Mouse (Mus musculus) cerebellum, adult 11-12 months (tissue): Measurements from ENCODE around the gene Fate1.
A peak's percentile ranks its signal among the peaks of the same experiment; 100 is the strongest.
"Not testable (repeated sequence)": the region's sequence is repeated elsewhere in the genome, so short reads cannot be mapped to it uniquely, and the experiment has no call there.

ENCODE experiments used
- DNase-seq: peaks from one replicate; pipeline ENCODE4 v3.0.0; 2022

Gene Fate1

GRCm38 (mm10) chrX:71972686-71973085 is at the start of gene Fate1:
Fate1 (plus strand) TSS chrX:71972986.
- DNase-seq, result no peak

DNA sequence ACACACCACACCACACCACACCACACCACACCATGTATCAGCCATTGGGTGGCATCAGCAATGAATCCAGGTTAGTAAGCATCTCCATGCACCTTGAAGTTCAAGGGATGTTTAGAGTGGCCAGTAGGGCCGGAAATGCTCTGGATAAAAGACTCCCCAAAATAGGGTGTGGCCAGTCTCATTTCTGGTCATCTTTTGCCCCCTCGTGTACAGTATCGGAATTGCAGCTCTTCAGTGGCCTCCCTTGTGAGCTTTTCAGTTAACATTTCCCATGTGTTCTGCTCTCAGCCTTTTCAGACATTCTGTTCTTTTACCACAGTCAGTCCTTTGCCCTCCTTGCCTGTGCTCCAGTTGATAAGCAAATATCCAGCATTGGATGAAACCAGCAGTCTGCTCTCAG is 26.2 kb upstream of the Fate1 start:
- no peak for DNase-seq

GRCm38 (mm10) chrX:71958366-71958765 is 14.4 kb upstream of the Fate1 start:
- no peak for DNase-seq

DNA sequence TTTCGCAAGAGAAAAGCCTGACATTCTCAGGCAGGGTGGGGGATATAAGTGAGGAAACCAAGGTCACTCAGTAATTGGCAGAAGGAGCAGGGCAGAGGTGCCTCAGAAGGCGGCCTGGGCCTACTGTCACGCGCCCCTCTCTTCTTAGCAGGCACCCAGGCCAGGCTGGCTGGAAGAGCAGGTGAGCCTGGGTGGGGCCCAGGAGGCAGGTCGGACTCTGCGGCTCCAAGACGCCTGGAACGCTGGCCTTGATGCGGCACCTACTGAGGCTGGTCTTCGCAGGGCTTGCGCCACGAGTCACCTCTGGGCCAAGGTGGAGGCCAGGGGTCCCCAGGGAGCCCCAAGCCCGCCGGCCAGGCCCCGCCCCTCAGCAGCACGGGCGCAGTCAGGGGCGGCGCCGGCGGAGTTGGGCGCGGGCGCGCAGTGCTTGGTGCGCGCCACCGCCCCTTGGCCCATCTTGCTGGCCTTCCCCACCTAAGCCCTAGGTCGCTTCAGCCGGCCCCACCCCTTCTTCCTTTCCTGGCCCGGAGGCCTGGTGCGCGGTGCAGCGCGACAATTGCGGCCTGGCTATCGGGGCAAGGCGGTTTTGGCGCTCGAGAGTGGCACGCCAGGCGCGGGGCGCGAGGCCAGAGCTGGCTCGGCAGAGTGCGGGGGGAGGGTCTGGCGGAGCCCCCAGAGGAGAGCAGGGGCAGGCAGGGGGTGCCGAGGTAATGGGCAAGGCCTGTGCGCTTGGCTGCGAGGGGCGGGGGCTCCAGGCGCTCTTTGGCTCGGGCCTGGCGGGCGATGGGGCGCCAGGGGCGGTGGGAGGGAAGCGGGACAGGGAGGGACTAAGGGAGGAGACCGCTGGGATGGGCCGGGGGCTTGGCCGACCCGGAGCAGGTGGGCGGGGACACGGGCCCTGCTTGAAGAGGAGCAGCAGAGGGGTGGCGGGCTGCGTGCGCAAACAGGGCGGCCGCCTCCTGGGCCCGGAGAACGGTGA is 10.4 kb upstream of the Fate1 start, which contains the start of gene Prrg3:
Prrg3 (plus strand) TSS at position 552 of the 979 bp plus-strand sequence.
- DNase-seq, result peak; percentile 38

DNA sequence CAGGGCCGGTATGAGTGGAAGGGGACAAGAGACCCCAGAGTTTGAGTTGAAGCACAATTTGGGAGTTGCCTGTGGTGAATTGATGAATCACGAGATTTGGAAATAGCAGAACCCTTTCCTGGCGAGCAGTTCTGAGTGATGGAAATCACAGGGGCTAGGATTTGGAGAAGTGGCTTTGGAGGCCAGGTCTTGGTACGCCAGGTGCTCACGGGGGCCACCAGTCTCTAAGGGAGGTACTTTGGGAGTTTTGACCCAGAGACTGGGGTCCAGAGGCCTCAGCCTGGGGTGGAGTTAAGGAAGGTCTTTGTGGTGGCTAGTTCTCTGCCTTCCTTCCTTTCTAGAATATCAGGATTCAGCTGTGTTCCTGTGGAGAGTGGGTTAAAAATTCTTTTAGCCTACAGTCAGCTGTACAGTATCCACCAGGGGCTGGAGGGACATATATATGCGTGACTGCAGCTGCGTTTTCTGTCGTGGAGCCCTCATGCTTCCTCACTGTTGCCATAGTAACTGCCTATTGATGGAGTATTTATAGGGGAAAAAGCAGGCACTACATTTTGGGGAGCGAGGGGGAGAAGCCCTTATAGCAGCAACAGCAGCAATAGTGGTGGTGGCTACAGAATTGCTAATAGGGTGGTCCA is 9.4 kb upstream of the Fate1 start:
- DNase-seq, result no peak

DNA sequence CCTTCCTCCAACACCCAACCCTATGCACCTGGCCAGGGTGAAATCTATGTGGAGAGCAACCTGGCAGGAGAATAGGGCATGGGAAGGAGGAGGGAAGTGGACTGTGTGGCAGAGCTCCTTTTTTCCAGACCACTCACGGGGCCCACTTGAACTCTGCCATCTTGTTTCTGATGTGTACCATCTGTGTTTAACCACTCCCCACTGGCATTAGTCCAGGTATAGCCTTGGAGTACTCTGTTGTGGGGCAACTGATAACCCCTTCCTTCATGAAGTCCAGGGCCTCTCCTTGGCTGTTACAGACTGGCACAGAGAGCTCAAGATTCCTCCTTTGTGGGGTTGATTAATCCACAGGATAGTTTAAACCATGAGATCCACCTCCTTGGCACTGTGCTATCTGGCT is 4.6 kb upstream of the Fate1 start:
- no peak for DNase-seq

DNA sequence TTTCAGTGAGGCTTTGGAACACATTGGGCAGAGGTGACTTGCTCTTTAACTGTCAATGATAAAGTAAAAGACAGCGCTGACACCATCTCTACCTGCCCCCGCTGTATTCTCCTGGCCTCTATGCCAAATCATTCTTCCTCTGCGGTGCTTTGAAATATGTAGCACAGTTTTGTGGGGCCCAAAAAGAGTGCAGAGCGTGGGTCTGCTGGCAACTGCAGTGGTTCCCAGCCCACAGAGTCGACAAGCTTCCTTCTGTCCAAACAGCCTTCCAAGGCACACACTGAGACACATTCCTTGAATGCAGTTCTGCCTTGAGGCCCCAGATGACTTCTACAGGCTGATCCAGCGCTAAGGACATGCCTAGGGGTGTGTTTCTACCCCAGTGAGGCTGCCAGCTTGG is 4.0 kb upstream of the Fate1 start:
- no peak for DNase-seq

- no peak for DNase-seq
Measured at GRCm38 (mm10) chrX:71971325-71971724, 1.5 kb upstream of the Fate1 start.

DNA sequence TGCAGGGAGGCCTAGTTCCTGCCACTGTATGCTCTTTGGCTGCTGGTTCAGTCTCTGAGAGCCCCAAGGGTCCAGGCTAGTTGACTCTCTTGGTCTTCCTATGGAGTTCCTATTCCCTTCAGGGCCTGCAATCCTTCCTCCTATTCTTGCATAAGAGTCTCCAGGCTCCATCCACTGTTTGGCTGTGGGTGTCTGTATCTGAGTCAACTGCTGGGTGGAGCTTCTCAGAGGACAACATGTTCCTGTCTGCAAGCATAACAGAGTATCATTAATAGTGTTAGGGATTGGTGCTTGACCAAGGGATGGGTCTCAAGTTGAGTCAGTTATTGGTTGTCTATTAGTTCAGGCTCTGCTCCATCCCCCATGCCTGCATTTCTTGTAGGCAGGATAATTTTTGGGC is 4.9 kb downstream of the Fate1 start:
- DNase-seq, result not testable (repeated sequence)

- DNase-seq, result no peak
Measured at GRCm38 (mm10) chrX:71980443-71980842, 7.7 kb downstream of the Fate1 start.

DNA sequence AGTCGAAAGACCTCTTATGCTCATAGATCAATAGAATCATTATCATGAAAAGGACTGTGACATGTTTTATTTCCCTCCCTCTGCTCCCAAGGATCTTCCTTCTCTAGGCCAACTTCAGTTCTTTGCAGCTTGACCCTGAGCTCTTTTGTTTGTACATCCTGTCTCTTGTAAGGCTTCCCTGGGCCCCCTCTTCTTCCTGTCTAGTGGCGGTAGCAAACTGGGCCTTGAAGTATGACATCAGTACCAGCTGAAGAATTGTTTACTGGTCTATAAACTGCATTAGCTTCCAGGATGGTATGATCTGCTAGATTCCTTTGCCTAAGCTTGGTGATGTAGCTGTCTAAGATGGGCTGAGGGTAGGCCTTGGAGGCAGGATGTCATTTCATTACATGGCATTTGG is 8.5 kb downstream of the Fate1 start:
- no peak for DNase-seq

- DNase-seq, result no peak
Measured at GRCm38 (mm10) chrX:71983205-71983604, 10.4 kb downstream of the Fate1 start.

GRCm38 (mm10) chrX:71983775-71984174 is 11.0 kb downstream of the Fate1 start:
- no peak for DNase-seq

DNA sequence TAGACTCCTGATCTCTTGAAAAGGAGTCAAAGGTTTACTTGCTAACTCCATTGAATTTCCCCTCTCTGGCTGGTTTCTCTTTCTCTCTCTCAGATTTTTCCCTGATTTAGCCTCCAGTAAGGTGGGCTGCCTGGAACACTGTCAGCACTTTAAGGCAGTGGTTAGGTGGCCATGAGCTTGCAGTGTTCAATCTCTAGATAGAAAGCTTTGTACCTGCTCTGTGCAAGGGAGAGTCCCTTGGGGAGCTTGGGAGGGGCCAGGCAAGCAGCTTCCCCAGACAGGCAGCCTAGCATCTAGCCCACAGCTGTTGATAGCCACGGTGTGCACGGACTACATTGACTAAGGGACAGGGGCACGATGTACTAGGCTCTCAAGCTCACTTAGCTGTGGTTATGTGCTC is 18.8 kb downstream of the Fate1 start, which contains the start of gene Cnga2:
Cnga2 (plus strand) TSS at position 301 of the 400 bp plus-strand sequence.
- no peak for DNase-seq

- no peak for DNase-seq
Measured at GRCm38 (mm10) chrX:71995972-71996371, 23.2 kb downstream of the Fate1 start.

GRCm38 (mm10) chrX:72009930-72010329 is 37.1 kb downstream of the Fate1 start:
- DNase-seq, result no peak

GRCm38 (mm10) chrX:72012236-72012635 is 39.5 kb downstream of the Fate1 start:
- DNase-seq, result no peak

DNA sequence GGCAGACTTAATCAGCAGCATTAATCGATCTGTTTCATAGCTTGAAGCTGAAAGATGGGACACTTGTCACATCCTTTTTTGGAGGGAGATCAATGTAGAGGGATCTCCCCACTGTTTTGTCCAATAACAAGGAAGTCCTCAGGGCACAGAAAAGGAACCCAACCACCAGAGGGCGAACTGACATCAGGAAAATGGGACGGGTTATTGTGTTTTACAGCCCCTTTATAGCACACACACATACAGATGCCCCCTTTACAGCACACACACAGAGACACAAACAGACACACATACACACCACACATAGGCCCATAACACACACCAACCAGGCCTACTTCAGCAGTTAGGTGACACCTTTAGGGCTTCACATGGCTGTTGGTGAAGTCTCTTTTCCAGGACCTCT is 40.0 kb downstream of the Fate1 start:
- DNase-seq, result no peak

DNA sequence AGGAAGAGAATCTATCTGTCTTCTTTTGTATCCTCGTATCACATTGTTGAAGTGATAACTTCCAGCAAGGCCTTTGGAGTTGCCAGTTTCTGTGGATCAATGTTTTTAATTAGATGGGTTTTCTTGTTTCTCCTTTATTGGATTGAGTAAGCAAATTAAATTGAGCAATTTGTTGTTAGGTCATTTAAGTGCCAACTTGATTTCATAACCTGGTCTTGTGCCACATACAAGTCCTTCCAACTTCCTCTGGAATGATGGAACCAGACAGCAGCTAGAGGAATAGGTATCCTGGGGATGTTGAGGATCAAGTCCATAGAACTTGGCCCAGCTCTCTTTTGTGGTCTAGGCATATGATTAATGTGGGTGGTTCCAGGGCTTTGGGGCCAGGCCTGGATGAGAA is 49.5 kb downstream of the Fate1 start:
- DNase-seq, result no peak

GRCm38 (mm10) chrX:72022750-72023398 is 50.1 kb downstream of the Fate1 start:
- no peak for DNase-seq

DNA sequence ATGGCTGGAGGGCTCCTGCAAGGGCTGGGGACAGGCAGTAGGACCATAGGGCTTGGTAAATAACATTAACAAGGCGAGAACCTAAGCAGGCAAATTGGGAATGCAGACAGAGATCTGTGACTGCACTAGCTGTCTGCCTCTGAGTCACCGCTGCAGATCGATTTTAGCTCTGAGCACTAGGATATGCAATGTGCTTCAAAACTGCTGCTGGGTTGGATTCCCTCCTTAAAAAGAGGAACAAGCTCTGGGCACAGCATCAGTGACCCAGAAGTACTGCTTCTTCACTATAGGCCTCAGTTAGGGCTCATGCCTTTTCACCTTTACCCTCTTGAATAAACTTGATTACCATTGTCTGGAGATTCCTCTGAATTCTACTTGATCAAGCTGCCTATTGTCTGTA is 50.8 kb downstream of the Fate1 start:
- DNase-seq, result no peak
